Mouse (Mus musculus): ENCODE data around the gene Fig4. TPM values are rescaled to one million over a fixed set of nuclear protein-coding genes. Genes with fewer than 3 reads are reported as not detected.

The Fig4 gene
- polyA plus RNA-seq, 1 experiment from 2014 or later = 37.4 TPM

- no peak overlapping the region for H3K27ac ChIP-seq (ENCODE audit: low read depth, low read length)
- no peak for ATAC-seq (replicated peaks; ENCODE audit: insufficient number of reproducible peaks, low FRiP score, low TSS enrichment)
- H3K36me3 ChIP-seq (ENCODE audit: control insufficient read depth, insufficient read depth, low read length) = no peaks in the 10 kb centered on the region
- no peaks in the 10 kb centered on the region for H3K9me3 ChIP-seq (replicated peaks; ENCODE audit: control insufficient read depth, low read length)
- no peak overlapping the region for H3K4me2 ChIP-seq
- WGBS (ENCODE audit: insufficient replicate concordance) = 69% methylated on average over 4 of the region's 4 CpGs
- no peaks in the 10 kb centered on the region for H3K4me1 ChIP-seq (ENCODE audit: control insufficient read depth, insufficient read depth, low read length)
- H3K4me3 ChIP-seq (ENCODE audit: low read depth, low read length) = no peak overlapping the region
- H3K9ac ChIP-seq (ENCODE audit: low read depth, low read length) = no peak overlapping the region
- no peaks in the 10 kb centered on the region for H3K27me3 ChIP-seq (ENCODE audit: control insufficient read depth, insufficient read depth, low read length)
Observed at GRCm38 (mm10) chr10:41151901-41152300, 151.2 kb downstream of the Fig4 start.

- Histone ChIP-seq H3K36me3 (ENCODE audit: control insufficient read depth, insufficient read depth, low read length) (no peaks in the 10 kb centered on the region), H3K9me3 (replicated peaks; ENCODE audit: control insufficient read depth, low read length) (no peaks in the 10 kb centered on the region), H3K4me3 (ENCODE audit: low read depth, low read length) (no peak overlapping the region), H3K9ac (ENCODE audit: low read depth, low read length) (no peak overlapping the region), H3K27ac (ENCODE audit: low read depth, low read length) (no peak overlapping the region), H3K4me2 (peak overlapping the region; percentile 16; the same call in 1 of the 2 replicates), H3K27me3 (ENCODE audit: control insufficient read depth, insufficient read depth, low read length) (no peaks in the 10 kb centered on the region), H3K4me1 (ENCODE audit: control insufficient read depth, insufficient read depth, low read length) (no peaks in the 10 kb centered on the region)
- no peak for ATAC-seq (replicated peaks; ENCODE audit: insufficient number of reproducible peaks, low FRiP score, low TSS enrichment)
- WGBS (ENCODE audit: insufficient replicate concordance) = 65% methylated on average over 18 of the region's 18 CpGs
Observed at GRCm38 (mm10) chr10:41151441-41151840, 151.6 kb downstream of the Fig4 start.

- H3K27me3 ChIP-seq (ENCODE audit: control insufficient read depth, insufficient read depth, low read length) = no peaks in the 10 kb centered on the region
- H3K4me3 ChIP-seq (ENCODE audit: low read depth, low read length) = no peak overlapping the region
- H3K4me1 ChIP-seq (ENCODE audit: control insufficient read depth, insufficient read depth, low read length) = no peaks in the 10 kb centered on the region
- WGBS (ENCODE audit: insufficient replicate concordance) = 65% methylated on average over 10 of the region's 10 CpGs
- peak overlapping the region; percentile 16; the same call in 1 of the 2 replicates for H3K4me2 ChIP-seq
- H3K36me3 ChIP-seq (ENCODE audit: control insufficient read depth, insufficient read depth, low read length) = no peaks in the 10 kb centered on the region
- no peak overlapping the region for H3K27ac ChIP-seq (ENCODE audit: low read depth, low read length)
- ATAC-seq (replicated peaks; ENCODE audit: insufficient number of reproducible peaks, low FRiP score, low TSS enrichment) = no peak
- H3K9me3 ChIP-seq (replicated peaks; ENCODE audit: control insufficient read depth, low read length) = no peaks in the 10 kb centered on the region
- no peak overlapping the region for H3K9ac ChIP-seq (ENCODE audit: low read depth, low read length)
Observed at GRCm38 (mm10) chr10:41151021-41151420, 152.0 kb downstream of the Fig4 start.

- Histone ChIP-seq H3K4me2 (no peak overlapping the region), H3K27me3 (ENCODE audit: control insufficient read depth, insufficient read depth, low read length) (no peaks in the 10 kb centered on the region), H3K27ac (ENCODE audit: low read depth, low read length) (no peak overlapping the region), H3K9me3 (replicated peaks; ENCODE audit: control insufficient read depth, low read length) (no peaks in the 10 kb centered on the region), H3K9ac (ENCODE audit: low read depth, low read length) (no peak overlapping the region), H3K4me1 (ENCODE audit: control insufficient read depth, insufficient read depth, low read length) (no peaks in the 10 kb centered on the region), H3K4me3 (ENCODE audit: low read depth, low read length) (no peak overlapping the region), H3K36me3 (ENCODE audit: control insufficient read depth, insufficient read depth, low read length) (no peaks in the 10 kb centered on the region)
- WGBS (ENCODE audit: insufficient replicate concordance) = 76% methylated on average over 2 of the region's 2 CpGs
- no peak for ATAC-seq (replicated peaks; ENCODE audit: insufficient number of reproducible peaks, low FRiP score, low TSS enrichment)
Observed at GRCm38 (mm10) chr10:41150496-41150895, 152.6 kb downstream of the Fig4 start.

GRCm38 (mm10) chr10:41149307-41149706 is 153.8 kb downstream of the Fig4 start:
- H3K4me1 ChIP-seq (ENCODE audit: control insufficient read depth, insufficient read depth, low read length) = no peaks in the 10 kb centered on the region
- 73% methylated on average over 3 of the region's 3 CpGs for WGBS (ENCODE audit: insufficient replicate concordance)
- no peak for ATAC-seq (replicated peaks; ENCODE audit: insufficient number of reproducible peaks, low FRiP score, low TSS enrichment)

GRCm38 (mm10) chr10:41146141-41146540 is 156.9 kb downstream of the Fig4 start:
- Histone ChIP-seq H3K27me3 (ENCODE audit: control insufficient read depth, insufficient read depth, low read length) (no peaks in the 10 kb centered on the region), H3K4me2 (no peak overlapping the region), H3K4me3 (ENCODE audit: low read depth, low read length) (no peak overlapping the region), H3K36me3 (ENCODE audit: control insufficient read depth, insufficient read depth, low read length) (no peaks in the 10 kb centered on the region), H3K27ac (ENCODE audit: low read depth, low read length) (no peak overlapping the region), H3K9ac (ENCODE audit: low read depth, low read length) (no peak overlapping the region), H3K4me1 (ENCODE audit: control insufficient read depth, insufficient read depth, low read length) (no peaks in the 10 kb centered on the region), H3K9me3 (replicated peaks; ENCODE audit: control insufficient read depth, low read length) (no peaks in the 10 kb centered on the region)
- no peak for ATAC-seq (replicated peaks; ENCODE audit: insufficient number of reproducible peaks, low FRiP score, low TSS enrichment)
- WGBS (ENCODE audit: insufficient replicate concordance) = 68% methylated on average over 2 of the region's 2 CpGs

More at GRCm38 (mm10) chr10:41149307-41149706, 153.8 kb downstream of the Fig4 start:
- Histone ChIP-seq H3K4me2 (no peak overlapping the region), H3K27ac (ENCODE audit: low read depth, low read length) (no peak overlapping the region), H3K4me3 (ENCODE audit: low read depth, low read length) (no peak overlapping the region), H3K9ac (ENCODE audit: low read depth, low read length) (no peak overlapping the region), H3K27me3 (ENCODE audit: control insufficient read depth, insufficient read depth, low read length) (no peaks in the 10 kb centered on the region), H3K9me3 (replicated peaks; ENCODE audit: control insufficient read depth, low read length) (no peaks in the 10 kb centered on the region), H3K36me3 (ENCODE audit: control insufficient read depth, insufficient read depth, low read length) (no peaks in the 10 kb centered on the region)

Other genes with a start within 250 kb of the Fig4 start
- gene Gpr6, start 231.0 kb downstream of the Fig4 start, polyA plus RNA-seq (2014; fragmentation: Nextera tagmentation; extraction: Ambion mirVana) = not detected in 2 replicates
- 0.18 and 0.20 TPM in 2 replicates for gene Ak9, start 720 bp upstream of the Fig4 start, polyA plus RNA-seq (2014; fragmentation: Nextera tagmentation; extraction: Ambion mirVana)
- gene Zbtb24, start 147.1 kb upstream of the Fig4 start, polyA plus RNA-seq (2014; fragmentation: Nextera tagmentation; extraction: Ambion mirVana) = 11.7 and 12.5 TPM in 2 replicates
- gene Mical1, start 173.1 kb upstream of the Fig4 start, polyA plus RNA-seq (2014; fragmentation: Nextera tagmentation; extraction: Ambion mirVana) = 31.1 and 33.9 TPM in 2 replicates
- 46.7 and 46.8 TPM in 2 replicates for gene Smpd2, start 187.1 kb upstream of the Fig4 start, polyA plus RNA-seq (2014; fragmentation: Nextera tagmentation; extraction: Ambion mirVana)
- 0.75 and 1.4 TPM in 2 replicates for gene Ppil6, start 187.2 kb upstream of the Fig4 start, polyA plus RNA-seq (2014; fragmentation: Nextera tagmentation; extraction: Ambion mirVana)
- 187 and 204 TPM in 2 replicates for gene Cd164, start 216.2 kb upstream of the Fig4 start, polyA plus RNA-seq (2014; fragmentation: Nextera tagmentation; extraction: Ambion mirVana)